Mouse (Mus musculus) CH12.LX (cell line): ENCODE results near the gene Enpp1. TPM values are rescaled to one million over a fixed set of nuclear protein-coding genes. Genes with fewer than 3 reads are reported as not detected.

ENCODE experiments used
- DNase-seq: peaks from one replicate; pipeline ENCODE4 v3.0.0-alpha.2; 2013; ENCODE audit errors: extremely low read depth
- H3K27ac ChIP-seq: 2 replicates; pipeline ENCODE4 v1.5.1; 2012; ENCODE audit warnings: low read depth, mild to moderate bottlenecking, control low read depth, moderate library complexity; ENCODE audit not compliant: insufficient read depth
- H3K27me3 ChIP-seq: replicated peaks from 2 replicates; pipeline ENCODE3; 2012; ENCODE audit warnings: inconsistent platforms
- H3K36me3 ChIP-seq, 2 experiments: replicated peaks in 1 of 2; 2 replicates each; pipeline versions ENCODE3 to v1.6.1; 2012; ENCODE audit warnings: inconsistent platforms in 1 of 2, low read length in 1 of 2, mild to moderate bottlenecking in 1 of 2, mixed read lengths in 1 of 2, moderate library complexity in 1 of 2; ENCODE audit not compliant: control insufficient read depth in 1 of 2, insufficient read depth in 1 of 2
- H3K4me1 ChIP-seq, 2 experiments: 2 replicates each; pipeline ENCODE4 v1.6.1; 2012; ENCODE audit warnings: inconsistent platforms in 1 of 2, moderate library complexity in 1 of 2; ENCODE audit not compliant: insufficient read depth in 2 of 2, control insufficient read depth in 1 of 2
- H3K4me2 ChIP-seq: 2 replicates; pipeline ENCODE4 v1.6.1; 2012; ENCODE audit warnings: low read depth, mild to moderate bottlenecking, control low read depth; ENCODE audit not compliant: poor library complexity, insufficient read depth, severe bottlenecking
- H3K4me3 ChIP-seq, 3 experiments: fragments of 150-350 bp in 1 of 3; sonication (generic) in 1 of 3; replicated peaks in 1 of 3; 2 replicates each; pipeline versions ENCODE3 to v1.5.1; 2011 to 2012; ENCODE audit warnings: low read depth in 2 of 3, low read length in 2 of 3, mild to moderate bottlenecking in 2 of 3, moderate library complexity in 2 of 3, control low read depth in 1 of 3, improper control_type of control experiment in 1 of 3, inconsistent platforms in 1 of 3, mixed read lengths in 1 of 3; ENCODE audit not compliant: poor library complexity in 1 of 3
- H3K79me2 ChIP-seq: replicated peaks from 2 replicates; pipeline ENCODE4 v1.6.1; 2012; ENCODE audit warnings: mild to moderate bottlenecking, moderate library complexity; ENCODE audit not compliant: control insufficient read depth, poor library complexity, insufficient read depth, severe bottlenecking; ENCODE audit errors: extremely low read depth
- H3K9ac ChIP-seq: 2 replicates; pipeline ENCODE4 v1.6.1; 2012; ENCODE audit warnings: low read depth, mild to moderate bottlenecking, control low read depth, moderate library complexity; ENCODE audit not compliant: insufficient read depth
- H3K9me3 ChIP-seq: replicated peaks from 2 replicates; pipeline ENCODE3; 2012; ENCODE audit warnings: low read length, inconsistent platforms, mixed read lengths
- BHLHE40 ChIP-seq: IDR thresholded peaks from 2 replicates; pipeline ENCODE4 v1.6.1; 2011; ENCODE audit warnings: mild to moderate bottlenecking, low read depth, low read length, improper control_type of control experiment
- CHD1 ChIP-seq: IDR thresholded peaks from 2 replicates; pipeline ENCODE4 v1.6.1; 2012; ENCODE audit warnings: low read depth, low read length, improper control_type of control experiment, inconsistent platforms
- CHD2 ChIP-seq: IDR thresholded peaks from 2 replicates; pipeline ENCODE4 v1.6.1; 2011; ENCODE audit warnings: low read length, improper control_type of control experiment
- CTCF ChIP-seq, 2 experiments: IDR thresholded peaks in 1 of 2; conservative IDR thresholded peaks in 1 of 2; 2 replicates each; pipeline ENCODE4 v1.5.1; 2011 to 2012; ENCODE audit warnings: low read depth in 2 of 2, low read length in 2 of 2, improper control_type of control experiment in 1 of 2, inconsistent platforms in 1 of 2, mild to moderate bottlenecking in 1 of 2, moderate library complexity in 1 of 2
- ELF1 ChIP-seq: IDR thresholded peaks from 2 replicates; pipeline ENCODE4 v1.6.1; 2014; ENCODE audit warnings: low read depth, mild to moderate bottlenecking, inconsistent platforms, low read length, improper control_type of control experiment
- ETS1 ChIP-seq: conservative IDR thresholded peaks from 2 replicates; pipeline ENCODE4 v1.6.1; 2012; ENCODE audit warnings: low read depth, mild to moderate bottlenecking, inconsistent platforms, low read length, improper control_type of control experiment, moderate library complexity
- HCFC1 ChIP-seq: IDR thresholded peaks from 2 replicates; pipeline ENCODE4 v1.6.1; 2012; ENCODE audit warnings: low read depth, mild to moderate bottlenecking, inconsistent platforms, low read length, improper control_type of control experiment
- IRF4 ChIP-seq: IDR thresholded peaks from 2 replicates; pipeline ENCODE4 v1.6.1; 2014; ENCODE audit warnings: low read depth, mild to moderate bottlenecking, inconsistent platforms, low read length, improper control_type of control experiment
- JUND ChIP-seq: conservative IDR thresholded peaks from 2 replicates; pipeline ENCODE4 v1.6.1; 2011; ENCODE audit warnings: low read depth, low read length, improper control_type of control experiment
- KAT2A ChIP-seq: IDR thresholded peaks from 2 replicates; pipeline ENCODE4 v1.6.1; 2012; ENCODE audit warnings: low read length, improper control_type of control experiment, inconsistent platforms; ENCODE audit not compliant: insufficient replicate concordance
- MAZ ChIP-seq: IDR thresholded peaks from 2 replicates; pipeline ENCODE4 v1.6.1; 2012; ENCODE audit warnings: low read depth, mild to moderate bottlenecking, inconsistent platforms, low read length, improper control_type of control experiment, moderate library complexity
- MEF2A ChIP-seq: IDR thresholded peaks from 2 replicates; pipeline ENCODE4 v1.6.1; 2014; ENCODE audit warnings: low read depth, mild to moderate bottlenecking, inconsistent platforms, low read length, improper control_type of control experiment, borderline replicate concordance
- MYC ChIP-seq: IDR thresholded peaks from 2 replicates; pipeline ENCODE4 v1.6.1; 2011; ENCODE audit warnings: low read depth, mild to moderate bottlenecking, improper control_type of control experiment, low read length
- PAX5 ChIP-seq: IDR thresholded peaks from 2 replicates; pipeline ENCODE4 v1.6.1; 2012; ENCODE audit warnings: low read length, inconsistent platforms, mixed read lengths
- RAD21 ChIP-seq: IDR thresholded peaks from 2 replicates; pipeline ENCODE4 v1.6.1; 2011; ENCODE audit warnings: low read depth, mild to moderate bottlenecking, low read length, improper control_type of control experiment, moderate library complexity
- RCOR1 ChIP-seq: conservative IDR thresholded peaks from 2 replicates; pipeline ENCODE4 v1.6.1; 2012; ENCODE audit warnings: low read depth, mild to moderate bottlenecking, inconsistent platforms, low read length, improper control_type of control experiment
- SIN3A ChIP-seq: IDR thresholded peaks from 2 replicates; pipeline ENCODE4 v1.6.1; 2012; ENCODE audit warnings: low read length, improper control_type of control experiment, inconsistent platforms
- SMC3 ChIP-seq: IDR thresholded peaks from 2 replicates; pipeline ENCODE4 v1.6.1; 2011; ENCODE audit warnings: low read depth, low read length, improper control_type of control experiment
- TBP ChIP-seq: conservative IDR thresholded peaks from 2 replicates; pipeline ENCODE4 v1.6.1; 2011; ENCODE audit warnings: low read depth, low read length, improper control_type of control experiment
- UBTF ChIP-seq: IDR thresholded peaks from 2 replicates; pipeline ENCODE4 v1.6.1; 2012; ENCODE audit warnings: low read depth, mild to moderate bottlenecking, inconsistent platforms, low read length, improper control_type of control experiment, moderate library complexity
- ZMIZ1 ChIP-seq: IDR thresholded peaks from 2 replicates; pipeline ENCODE4 v1.6.1; 2012; ENCODE audit warnings: low read depth, mild to moderate bottlenecking, inconsistent platforms, low read length, improper control_type of control experiment
- ZNF384 ChIP-seq: IDR thresholded peaks from 2 replicates; pipeline ENCODE4 v1.6.1; 2012; ENCODE audit warnings: low read depth, low read length, improper control_type of control experiment, inconsistent platforms
- dilution Hi-C: fragments of 300-500 bp; cut with MboI; formaldehyde crosslinking; loops from 2 replicates; pipeline ENCODE4 v1.14.3; 2020; ENCODE audit warnings: low sequenced_read_pairs; ENCODE audit not compliant: extremely low pct_unique_long_range_greater_than_20kb, extremely low pct_ligation_motif_present
- in situ Hi-C: fragments of 300-500 bp; cut with MboI; formaldehyde crosslinking; loops from 3 replicates; pipeline ENCODE4 v1.14.3; 2019; ENCODE audit warnings: low sequenced_read_pairs, low pct_ligation_motif_present, low pct_unique_long_range_greater_than_20kb, mixed read lengths
- polyA plus RNA-seq: library from polyadenylated mRNA; unstranded; fragments of >175 nt; gene quantifications from 2 replicates; pipeline ENCODE4 v1.2.1, GENCODE M21; 2012; ENCODE audit warnings: low read depth; ENCODE audit not compliant: insufficient read length
- total RNA-seq, 2 experiments: library from RNA; depleted of rRNA; stranded (reverse); fragments of 300-350 nt in 1 of 2; fragments of >200 nt in 1 of 2; gene quantifications; 2 replicates each; pipeline ENCODE4 v1.2.3; 2012 to 2014

Gene Enpp1
- total and polyA plus RNA-seq, 3 experiments = 0.58 to 2.8 (median 0.87) TPM

GRCm38 (mm10) chr10:24635331-24635815 lies 76.6 kb downstream of the Enpp1 start (continued):
- TF ChIP-seq TBP (0 out of 2 replicates have a peak, but pooled peaks have one; percentile 3), IRF4 (no peak), RCOR1 (no peak), HCFC1 (no peak; the same call in 1 of the 2 replicates), ZNF384 (no peak), SIN3A (no peak), PAX5 (no peak), ETS1 (no peak), MEF2A (no peak), MYC (peak; percentile 70), SMC3 (no peak), KAT2A (no peak), CHD1 (no peak), ZMIZ1 (no peak), CHD2 (no peak), UBTF (no peak)

DNA sequence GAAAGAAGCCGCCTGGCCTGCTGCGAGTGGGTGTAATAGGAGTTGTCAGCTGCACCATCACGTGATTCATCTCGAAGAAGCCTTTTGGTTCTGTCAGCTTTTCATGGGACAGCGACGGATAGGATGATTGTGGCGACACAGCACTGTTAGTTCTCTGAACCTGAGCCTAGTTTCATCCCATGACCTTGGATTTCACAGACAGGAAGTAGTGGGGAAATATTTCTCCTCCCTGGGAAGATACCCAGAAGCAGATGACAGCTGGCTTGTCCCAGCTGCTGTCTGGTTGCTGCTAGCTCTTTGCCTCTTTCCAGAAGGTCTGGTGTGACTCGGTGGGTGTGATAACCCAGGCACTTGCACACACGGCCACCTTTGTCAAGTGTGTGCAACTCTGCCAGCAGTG lies 77.7 kb downstream of the Enpp1 start:
- Histone ChIP-seq H3K36me3 (no peaks in the 10 kb centered on the region), H3K27ac (no peak overlapping the region), H3K4me2 (no peak overlapping the region), H3K4me1 (peaks cover 3 to 21% of the 10 kb centered on the region in 2 experiments; a peak in 3 of 4 replicates), H3K79me2 (no peaks in the 10 kb centered on the region), H3K4me3 (no peak overlapping the region), H3K27me3 (no peaks in the 10 kb centered on the region), H3K9ac (no peak overlapping the region), H3K9me3 (no peaks in the 10 kb centered on the region)
- in situ Hi-C loops (loop anchor here (25.0 kb wide), 1 partner anchor 203 kb away; the partner anchor contains the start of gene Enpp3), dilution Hi-C loops (no loop called here)
- no peak for DNase-seq
- TF ChIP-seq BHLHE40 = no peak
- no peak for TF ChIP-seq JUND
- TF ChIP-seq CTCF (conservative IDR thresholded peaks at IDR 0.05 in 1 of 2, IDR thresholded peaks at IDR 0.05 in 1 of 2; ENCODE audit: low read depth in 2 of 2, low read length in 2 of 2) = no peak
- no peak for TF ChIP-seq ZNF384
- TF ChIP-seq RAD21 = no peak
- no peak for TF ChIP-seq MAZ
- no peak for TF ChIP-seq ELF1
- TF ChIP-seq, all 38 proteins: peak for 0
